Mouse (Mus musculus) erythroblast, embryonic 14.5 days (primary cell): ENCODE measurements around the gene Slco3a1. TPM values are rescaled to one million over a fixed set of nuclear protein-coding genes. Genes with fewer than 3 reads are reported as not detected.

Source experiments
- H3K27me3 ChIP-seq: 2 replicates; pipeline ENCODE4 v1.6.1; 2012; ENCODE audit warnings: inconsistent platforms; ENCODE audit not compliant: control insufficient read depth
- H3K36me3 ChIP-seq: 2 replicates; pipeline ENCODE4 v1.6.1; 2012; ENCODE audit warnings: mild to moderate bottlenecking, inconsistent platforms; ENCODE audit not compliant: control insufficient read depth
- H3K4me1 ChIP-seq: 2 replicates; pipeline ENCODE4 v1.6.1; 2012; ENCODE audit warnings: inconsistent platforms; ENCODE audit not compliant: control insufficient read depth
- H3K4me3 ChIP-seq: replicated peaks from 2 replicates; pipeline ENCODE3; 2012; ENCODE audit warnings: moderate library complexity, mild to moderate bottlenecking, inconsistent platforms
- H3K9me3 ChIP-seq: 2 replicates; pipeline ENCODE4 v1.6.1; 2012; ENCODE audit warnings: low read length, inconsistent platforms, mixed read lengths; ENCODE audit not compliant: control insufficient read depth
- GATA1 ChIP-seq: IDR thresholded peaks from 2 replicates; pipeline ENCODE4 v1.6.1; 2012; ENCODE audit warnings: low read length, inconsistent platforms, mixed read lengths
- TAL1 ChIP-seq: IDR thresholded peaks from 3 replicates; pipeline ENCODE4 v1.6.1; 2012; ENCODE audit warnings: low read length, inconsistent platforms, mixed read lengths
- polyA plus RNA-seq: library from polyadenylated mRNA; stranded (reverse); fragments of >175 nt; gene quantifications from 2 replicates; pipeline ENCODE4 v1.2.3, GENCODE M21; 2012

The Slco3a1 gene
- 0.06 TPM in 1 of 2 replicates, not detected in the other for polyA plus RNA-seq

DNA sequence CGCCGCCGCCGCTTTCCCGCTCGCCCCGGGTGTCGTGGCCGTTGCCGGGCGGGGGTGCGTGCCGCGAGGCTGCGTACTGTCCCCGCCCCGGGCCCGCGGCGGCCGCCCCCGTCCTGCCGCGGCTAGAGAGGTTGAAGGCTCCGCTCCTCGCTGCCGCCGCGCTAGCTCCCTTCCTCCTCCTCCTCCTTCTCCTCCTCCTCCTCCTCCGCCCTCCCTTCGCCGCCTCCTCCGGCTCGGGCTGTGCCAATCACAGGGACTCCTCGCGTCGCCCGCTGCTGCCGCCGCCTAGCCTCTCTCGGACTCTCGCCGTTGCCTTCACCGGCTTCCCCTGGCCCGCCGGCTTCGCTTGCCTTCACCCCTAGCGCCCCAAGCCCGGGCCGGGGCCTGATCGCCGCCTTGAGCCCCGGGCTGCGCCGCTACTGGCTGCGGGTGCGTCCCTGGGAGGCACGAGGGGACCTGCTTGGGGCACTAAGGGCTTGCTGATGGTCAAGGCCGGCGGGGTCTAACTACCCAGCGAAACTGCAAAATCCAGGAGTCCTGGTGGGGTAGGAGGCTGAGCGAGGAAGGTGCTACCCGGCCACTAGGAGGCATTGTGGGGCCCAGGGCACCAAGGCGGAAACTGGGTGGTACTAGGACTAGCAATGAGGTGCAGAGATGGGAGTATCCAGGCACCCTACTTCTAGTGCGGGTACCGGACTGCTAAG lies at the start of gene Slco3a1:
Gene Slco3a1, minus strand, starts transcription at position 173 of the 704 bp plus-strand sequence.
- Histone ChIP-seq H3K4me3 (peak within 1 kb of the TSS; percentile 41), H3K9me3 (no peaks in the 10 kb centered on the region), H3K27me3 (peaks cover 54% of the 10 kb centered on the region), H3K4me1 (peaks cover 4% of the 10 kb centered on the region), H3K36me3 (no peaks in the 10 kb centered on the region)
- no peak for TF ChIP-seq TAL1
- no peak for TF ChIP-seq GATA1

DNA sequence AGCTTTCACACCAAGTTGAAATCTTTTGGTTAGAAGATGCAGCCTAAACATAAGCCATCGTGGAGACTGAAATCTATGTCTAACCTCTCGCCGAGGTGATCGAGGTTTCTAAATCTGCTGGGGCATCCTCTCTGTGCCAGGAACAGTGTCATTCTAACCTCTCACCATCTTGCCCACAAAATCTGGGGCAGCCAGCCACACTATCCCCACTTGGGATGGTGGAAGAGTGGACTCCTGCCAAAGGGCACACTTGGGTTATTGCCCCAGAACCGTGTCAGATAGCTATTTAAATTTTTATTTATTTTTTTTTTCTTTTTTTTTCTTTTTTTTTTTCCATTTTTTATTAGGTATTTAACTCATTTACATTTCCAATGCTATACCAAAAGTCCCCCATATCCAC lies 46.4 kb upstream of the Slco3a1 start:
- Histone ChIP-seq H3K36me3 (no peaks in the 10 kb centered on the region), H3K9me3 (no peaks in the 10 kb centered on the region), H3K4me1 (no peaks in the 10 kb centered on the region), H3K4me3 (no peak overlapping the region), H3K27me3 (no peaks in the 10 kb centered on the region)
- TF ChIP-seq TAL1 (no peak), GATA1 (no peak)

DNA sequence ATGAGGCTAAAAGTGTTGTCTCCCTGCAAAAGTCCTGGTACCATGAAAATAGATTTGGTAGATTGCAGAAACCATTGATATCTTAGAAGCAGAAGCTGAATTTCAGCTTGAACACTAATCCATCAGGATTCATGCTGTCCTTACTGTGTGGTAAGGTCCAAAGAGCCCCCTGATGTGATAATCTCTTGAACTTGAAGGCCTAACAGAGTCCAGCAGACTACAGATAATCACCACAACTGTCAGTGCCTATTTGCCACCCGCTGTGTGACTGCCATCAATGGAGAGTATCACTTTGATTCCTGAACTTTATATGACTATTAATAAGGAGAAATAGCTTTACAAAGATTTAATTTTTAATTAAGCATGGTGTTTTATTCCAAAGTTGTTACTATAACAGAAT lies 24.8 kb upstream of the Slco3a1 start:
- Histone ChIP-seq H3K4me1 (no peaks in the 10 kb centered on the region), H3K36me3 (no peaks in the 10 kb centered on the region), H3K9me3 (no peaks in the 10 kb centered on the region), H3K4me3 (no peak overlapping the region), H3K27me3 (no peaks in the 10 kb centered on the region)
- TF ChIP-seq TAL1, result no peak
- no peak for TF ChIP-seq GATA1

GRCm38 (mm10) chr7:74575678-74576077 lies 21.1 kb upstream of the Slco3a1 start:
- Histone ChIP-seq H3K4me3 (no peak overlapping the region), H3K9me3 (no peaks in the 10 kb centered on the region), H3K36me3 (no peaks in the 10 kb centered on the region), H3K27me3 (no peaks in the 10 kb centered on the region), H3K4me1 (no peaks in the 10 kb centered on the region)
- TF ChIP-seq GATA1 (no peak), TAL1 (no peak)

DNA sequence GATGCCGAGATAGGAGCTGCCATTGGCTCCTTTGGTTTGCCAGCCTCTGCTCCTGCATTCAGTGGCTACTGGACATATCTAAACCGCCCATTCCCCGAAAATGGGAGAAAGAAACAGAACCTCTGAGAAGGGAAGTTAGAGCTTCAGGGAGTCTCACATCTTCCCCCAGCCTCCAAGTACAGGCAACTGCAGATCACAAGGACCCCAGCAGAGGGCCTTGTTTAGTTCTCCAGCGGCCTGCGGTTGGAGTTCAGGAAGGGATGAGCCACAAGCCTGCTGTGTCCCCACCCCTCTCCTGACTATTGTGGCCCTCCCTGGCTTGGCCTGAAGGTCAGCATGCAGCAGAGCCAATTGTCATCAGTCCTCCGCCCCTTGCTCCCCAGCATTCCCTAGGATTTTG lies 836 bp upstream of the Slco3a1 start:
- H3K36me3 ChIP-seq, result no peaks in the 10 kb centered on the region
- no peaks in the 10 kb centered on the region for H3K9me3 ChIP-seq
- TF ChIP-seq TAL1, result no peak
- H3K27me3 ChIP-seq, result peaks cover 54% of the 10 kb centered on the region
- H3K4me3 ChIP-seq, result no peak overlapping the region
- peaks cover 4% of the 10 kb centered on the region for H3K4me1 ChIP-seq

- no peaks in the 10 kb centered on the region for H3K36me3 ChIP-seq
- H3K27me3 ChIP-seq, result peaks cover 54% of the 10 kb centered on the region
- TF ChIP-seq TAL1 (no peak), GATA1 (no peak)
- H3K4me3 ChIP-seq, result peak overlapping the region; percentile 41
- peaks cover 4% of the 10 kb centered on the region for H3K4me1 ChIP-seq
- H3K9me3 ChIP-seq, result no peaks in the 10 kb centered on the region
Observed at GRCm38 (mm10) chr7:74554041-74554561, 479 bp downstream of the Slco3a1 start.

DNA sequence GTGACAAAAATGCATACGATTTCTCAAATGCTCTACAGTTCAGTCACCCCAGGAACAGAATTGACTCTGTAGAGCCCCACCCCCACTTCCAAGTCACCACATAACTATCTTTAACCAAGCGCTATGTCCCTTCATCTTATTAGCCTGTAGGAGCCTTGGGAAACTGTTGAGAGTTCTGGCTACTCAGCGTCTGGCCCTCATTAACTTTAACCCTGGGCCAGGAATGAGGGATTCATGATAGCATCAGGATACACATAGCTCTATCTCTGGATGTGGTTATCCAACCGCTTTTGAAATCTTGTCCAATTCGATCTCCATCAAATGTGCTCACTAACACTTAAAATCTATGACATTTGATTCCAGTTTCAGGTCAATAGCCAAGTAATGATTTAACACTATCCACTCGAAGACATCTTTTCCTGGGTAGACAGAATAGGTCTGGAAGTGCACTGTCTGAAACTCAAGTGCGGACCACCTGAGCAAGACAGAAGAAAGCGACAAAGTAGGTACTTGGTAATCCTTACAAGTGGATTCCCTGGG lies 1.4 kb downstream of the Slco3a1 start:
- Histone ChIP-seq H3K4me1 (peaks cover 4% of the 10 kb centered on the region), H3K27me3 (peaks cover 54% of the 10 kb centered on the region)

GRCm38 (mm10) chr7:74552546-74552945 lies 2.0 kb downstream of the Slco3a1 start:
- peaks cover 54% of the 10 kb centered on the region for H3K27me3 ChIP-seq
- H3K9me3 ChIP-seq, result no peaks in the 10 kb centered on the region
- H3K4me1 ChIP-seq, result peaks cover 4% of the 10 kb centered on the region
- no peak overlapping the region for H3K4me3 ChIP-seq
- TF ChIP-seq TAL1 (no peak), GATA1 (no peak)
- H3K36me3 ChIP-seq, result no peaks in the 10 kb centered on the region

More for the DNA sequence above, 1.4 kb downstream of the Slco3a1 start:
- H3K4me3 ChIP-seq, result no peak overlapping the region
- H3K36me3 ChIP-seq, result no peaks in the 10 kb centered on the region
- TF ChIP-seq GATA1, result no peak
- TF ChIP-seq TAL1, result no peak
- no peaks in the 10 kb centered on the region for H3K9me3 ChIP-seq

- Histone ChIP-seq H3K27me3 (peaks cover 54% of the 10 kb centered on the region), H3K36me3 (no peaks in the 10 kb centered on the region), H3K4me1 (peaks cover 4% of the 10 kb centered on the region), H3K4me3 (no peak overlapping the region), H3K9me3 (no peaks in the 10 kb centered on the region)
- TF ChIP-seq GATA1 (no peak), TAL1 (no peak)
Observed at GRCm38 (mm10) chr7:74552000-74552358, 2.6 kb downstream of the Slco3a1 start.
